Mouse (Mus musculus) myocyte (in vitro differentiated cells): Measurements from ENCODE around the gene Ugt1a6a.

Experiments used
- E2F4 ChIP-seq: IDR thresholded peaks from one replicate; pipeline ENCODE4 v1.6.1; 2011; ENCODE audit warnings: mild to moderate bottlenecking, control low read depth, moderate library complexity; ENCODE audit not compliant: insufficient read depth
- MAX ChIP-seq: IDR thresholded peaks from one replicate; pipeline ENCODE4 v1.6.1; 2011; ENCODE audit warnings: low read depth, mild to moderate bottlenecking, control low read depth
- POLR2A ChIP-seq: IDR thresholded peaks from one replicate; pipeline ENCODE4 v1.6.1; 2011; ENCODE audit warnings: low read depth, mild to moderate bottlenecking, control low read depth, moderate library complexity; ENCODE audit not compliant: insufficient read length
- REST ChIP-seq: IDR thresholded peaks from one replicate; pipeline ENCODE4 v1.6.1; 2011; ENCODE audit warnings: mild to moderate bottlenecking, control low read depth, moderate library complexity; ENCODE audit not compliant: insufficient read depth, insufficient read length
- TCF3 ChIP-seq: IDR thresholded peaks from one replicate; pipeline ENCODE4 v1.6.1; 2011; ENCODE audit warnings: low read depth, control low read depth; ENCODE audit not compliant: insufficient read length
- USF1 ChIP-seq: IDR thresholded peaks from one replicate; pipeline ENCODE4 v1.6.1; 2011; ENCODE audit warnings: low read depth, mild to moderate bottlenecking, control low read depth, moderate library complexity

GRCm38 (mm10) chr1:88104667-88105430, 29.8 kb upstream of the Ugt1a6a start:
- TF ChIP-seq POLR2A (no peak), MAX (no peak), USF1 (no peak), TCF3 (no peak), REST (no peak), E2F4 (no peak)
